Mouse (Mus musculus) ES-CJ7 (cell line): Measurements from ENCODE around the gene Exoc4.
A peak's percentile ranks its signal among the peaks of the same experiment; 100 is the strongest.

Experiments
- DNase-seq: peaks from one replicate; pipeline ENCODE4 v3.0.0; 2011; ENCODE audit warnings: low read depth, low spot score

Exoc4 gene

DNA sequence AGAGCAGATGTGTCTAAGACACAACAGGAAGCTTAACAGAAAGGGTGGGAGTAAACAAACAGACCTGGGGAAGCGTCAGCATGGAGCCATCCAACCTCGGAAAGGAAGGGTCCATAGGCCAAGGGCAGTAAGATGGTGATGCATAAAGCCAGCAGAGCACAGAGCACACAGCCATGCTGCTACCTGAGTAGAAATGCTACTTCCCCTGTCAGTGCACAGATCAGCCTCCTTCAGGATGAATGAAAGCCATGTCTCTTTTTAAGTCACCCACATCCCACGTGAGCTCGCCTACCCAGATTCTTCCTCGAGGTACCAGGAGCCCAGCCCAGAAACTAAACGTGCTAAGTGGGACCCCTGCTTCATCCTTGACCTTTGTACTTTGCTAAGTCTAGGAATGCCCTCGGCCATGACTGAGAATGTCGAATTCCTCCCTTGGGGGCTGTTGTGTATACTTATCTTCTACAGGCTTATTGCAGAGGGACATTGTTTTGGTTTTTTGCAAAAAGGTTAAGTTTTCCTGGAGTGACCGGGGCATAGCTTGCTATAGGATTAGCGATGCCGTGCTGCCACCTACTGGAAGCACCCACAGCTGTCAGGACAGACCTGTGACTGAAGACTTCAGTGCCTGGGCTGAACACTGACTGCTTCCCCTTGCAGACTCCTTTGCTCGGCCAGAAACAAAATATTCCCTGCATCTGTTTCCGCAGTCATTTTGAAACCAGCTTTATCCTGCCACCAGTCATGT lies 680.6 kb downstream of the Exoc4 start:
- peak; percentile 73 for DNase-seq

DNA sequence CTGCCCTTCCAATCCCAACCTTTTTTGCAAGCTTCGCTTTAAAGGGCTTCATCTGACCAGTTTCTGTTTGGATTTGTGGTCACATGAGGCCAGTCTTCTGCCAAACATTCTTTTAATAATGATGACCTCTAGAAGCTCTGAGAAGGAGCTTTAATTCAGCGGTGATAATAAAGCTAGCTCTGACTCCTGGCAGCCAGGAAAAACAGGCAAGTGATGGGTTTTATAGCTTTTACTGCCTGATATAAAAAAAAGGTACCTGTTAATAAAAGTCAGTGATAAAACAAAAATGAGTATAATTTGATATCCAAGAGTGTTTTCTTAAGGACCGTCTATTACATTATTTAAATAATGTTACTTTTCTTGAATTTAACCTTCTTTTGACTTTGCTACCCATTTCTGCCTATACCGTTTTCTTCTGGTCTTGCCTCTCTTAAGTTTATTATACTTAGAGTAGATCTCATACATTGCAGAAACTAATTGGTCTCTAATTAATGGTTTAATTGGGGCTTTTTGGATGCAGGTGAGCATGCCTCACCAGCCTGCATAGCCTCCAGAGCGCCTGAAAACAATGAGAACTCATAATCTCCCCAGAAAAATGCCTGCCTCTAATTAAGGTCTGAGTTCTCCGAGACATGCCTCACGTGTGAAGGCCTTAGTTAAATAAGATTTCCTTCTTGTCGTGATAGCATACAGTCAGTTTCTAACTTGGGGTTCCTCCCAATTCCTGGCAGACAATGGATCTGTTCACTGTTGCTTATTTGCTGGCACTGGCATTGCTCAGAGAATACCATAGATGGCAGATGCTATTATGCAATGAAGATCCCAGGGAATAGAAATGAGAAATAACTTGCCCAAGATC lies 681.4 kb downstream of the Exoc4 start:
- DNase-seq: no peak

DNA sequence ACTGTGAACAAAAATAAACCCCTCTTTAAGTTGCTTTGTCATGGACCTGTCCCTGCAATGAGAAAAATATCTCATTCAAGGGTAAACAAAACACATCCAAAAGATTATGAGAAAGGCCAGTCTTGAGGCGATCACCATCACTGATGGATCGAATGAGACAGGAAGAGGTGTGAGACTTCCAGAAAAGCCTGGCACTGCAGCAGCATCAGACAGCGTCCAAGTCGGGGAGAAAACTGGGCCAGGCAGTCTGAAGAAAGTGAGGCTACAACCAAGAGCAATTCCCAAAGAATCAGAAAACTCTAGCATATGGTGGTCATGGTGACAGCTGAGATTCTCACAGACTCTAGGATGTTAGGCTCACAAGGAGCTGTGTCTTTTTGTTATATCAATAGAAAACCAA lies 689.0 kb downstream of the Exoc4 start:
- no peak for DNase-seq

DNA sequence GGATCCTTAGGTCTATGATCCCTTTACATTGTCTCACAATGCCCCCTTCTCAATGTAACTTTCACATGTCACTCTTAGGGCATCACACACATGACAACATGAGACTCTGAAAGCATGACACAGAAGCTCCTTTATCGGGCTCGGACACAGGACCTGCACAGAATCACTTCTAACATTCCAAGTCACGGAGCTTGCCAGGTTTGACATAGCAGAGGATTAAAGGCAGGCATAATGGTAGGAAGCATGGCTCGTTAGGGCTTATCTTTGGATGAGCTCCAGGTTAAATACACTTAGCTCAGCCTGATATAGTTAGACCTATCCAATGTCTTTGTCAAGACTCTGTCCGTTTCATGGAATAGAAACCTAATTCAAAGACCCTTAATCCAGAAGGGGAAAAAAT lies 690.3 kb downstream of the Exoc4 start:
- no peak for DNase-seq

DNA sequence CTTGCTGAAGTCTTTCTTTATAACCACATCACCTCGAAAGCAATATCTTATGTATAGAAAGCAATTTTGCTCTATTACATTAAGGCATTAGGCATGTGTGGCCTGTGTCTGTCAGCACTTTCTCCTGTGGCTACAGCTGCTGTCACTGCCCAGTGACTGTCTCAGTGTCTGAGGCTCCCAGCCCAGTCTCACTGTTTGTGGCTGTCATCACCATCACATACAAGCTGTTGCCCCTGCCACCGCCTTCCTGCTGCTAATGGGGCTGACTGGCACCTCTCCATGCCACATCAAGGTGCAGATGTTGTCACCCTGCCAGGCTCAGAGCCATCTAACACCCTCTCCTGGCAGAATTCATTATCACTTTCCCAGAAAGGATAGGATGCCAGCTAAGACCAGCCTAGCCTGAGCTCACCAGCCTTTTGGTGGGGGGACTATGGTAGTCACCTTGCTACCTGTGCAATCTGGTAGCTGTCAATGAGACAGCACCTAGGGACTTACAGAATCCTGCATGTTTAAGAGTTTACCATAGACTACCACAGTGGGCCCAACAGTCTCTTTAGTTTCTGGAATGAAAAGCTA lies 698.1 kb downstream of the Exoc4 start:
- no peak for DNase-seq

DNA sequence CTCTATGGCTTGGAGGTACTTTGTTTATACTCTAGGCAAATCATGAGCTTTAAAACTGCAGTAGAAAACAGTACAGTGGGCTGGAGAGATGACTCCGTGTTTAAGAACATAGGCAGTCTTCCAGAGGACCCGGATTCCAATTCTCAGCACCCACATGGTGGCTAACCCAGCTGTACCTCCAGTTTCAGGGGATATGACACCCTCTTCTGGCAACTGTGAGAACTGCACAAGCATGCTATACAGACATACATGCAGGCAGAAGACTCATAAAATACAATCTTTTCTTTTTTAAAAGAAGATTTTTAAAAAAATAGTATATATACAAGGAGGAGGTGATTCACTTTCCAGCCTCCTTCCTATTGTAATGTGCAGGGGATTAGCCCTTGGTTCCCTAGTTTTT lies 701.2 kb downstream of the Exoc4 start:
- DNase-seq: peak; percentile 44

DNA sequence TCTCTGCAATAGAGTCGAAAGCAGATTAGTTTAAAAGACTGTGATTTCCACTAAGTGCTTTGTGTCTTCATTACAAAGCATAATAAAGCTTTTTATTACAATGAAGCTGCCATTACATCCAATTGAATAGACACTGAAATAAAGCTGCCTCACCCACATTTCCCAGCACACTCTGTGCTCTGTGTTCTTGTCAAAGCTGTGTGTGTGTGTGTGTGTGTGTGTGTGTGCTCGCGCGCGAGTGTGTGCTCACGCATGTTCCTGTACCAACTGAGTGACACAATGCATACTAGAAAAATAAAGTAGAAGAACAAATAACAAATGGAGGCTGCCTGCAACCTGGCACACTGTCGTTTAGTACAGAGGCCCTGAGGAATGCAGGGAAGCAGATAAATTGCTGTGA lies 706.6 kb downstream of the Exoc4 start:
- no peak for DNase-seq

DNA sequence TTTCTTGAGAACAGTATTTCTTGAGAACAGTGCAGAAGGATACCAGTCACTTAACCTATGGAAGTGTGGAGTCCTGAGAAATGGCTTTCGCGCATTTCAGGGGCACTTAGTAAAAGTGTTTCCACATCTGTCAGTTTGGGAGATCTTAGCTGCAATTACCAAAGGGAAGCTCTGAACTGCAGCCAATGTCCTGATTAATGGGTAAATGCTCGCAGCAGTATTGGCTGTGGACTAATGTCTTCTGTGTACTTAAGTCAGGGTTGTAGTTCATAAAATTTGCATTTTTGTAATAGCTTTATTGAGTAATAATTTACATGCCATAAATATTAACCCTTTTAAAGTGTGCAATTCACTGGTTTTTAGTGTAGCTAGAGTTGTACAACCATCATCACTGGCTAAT lies 709.4 kb downstream of the Exoc4 start:
- DNase-seq: no peak

DNA sequence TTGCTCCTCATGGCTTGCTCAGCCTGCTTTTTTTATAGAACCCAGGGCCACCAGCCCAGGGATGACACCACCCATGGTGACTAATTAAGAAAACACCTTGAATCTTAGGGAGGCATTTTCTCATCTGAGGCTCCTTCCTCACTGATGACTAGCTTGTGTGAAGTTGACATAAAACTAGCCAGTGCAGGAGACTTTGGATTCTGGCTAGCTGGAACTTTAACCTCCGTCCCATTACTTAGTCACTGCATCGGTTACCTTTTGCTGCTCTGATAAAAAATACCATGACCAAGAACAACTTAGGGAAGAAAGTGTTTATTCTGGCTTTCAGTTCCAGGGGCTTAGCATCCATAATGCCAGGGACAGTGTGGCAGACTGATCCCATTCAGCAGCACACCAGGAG lies 711.9 kb downstream of the Exoc4 start:
- DNase-seq: no peak

DNA sequence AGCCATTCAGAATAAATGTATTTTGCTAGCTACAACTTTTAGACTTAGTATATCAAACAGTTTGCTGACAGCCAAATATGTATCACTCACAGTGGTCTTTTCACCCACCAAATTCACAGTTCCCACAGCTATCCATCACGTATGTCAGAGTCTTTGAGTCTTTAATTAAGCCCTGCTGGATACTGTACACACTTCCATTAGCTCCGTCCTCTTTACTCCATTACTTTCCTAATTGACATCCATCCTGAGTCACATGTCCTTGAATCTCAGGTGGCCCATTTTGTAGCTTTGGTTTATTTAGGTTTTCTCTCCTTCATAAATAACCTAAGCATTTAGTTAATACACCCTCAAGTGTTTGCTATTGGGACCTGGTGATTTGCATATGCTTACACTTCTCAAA lies 714.2 kb downstream of the Exoc4 start:
- DNase-seq: no peak

DNA sequence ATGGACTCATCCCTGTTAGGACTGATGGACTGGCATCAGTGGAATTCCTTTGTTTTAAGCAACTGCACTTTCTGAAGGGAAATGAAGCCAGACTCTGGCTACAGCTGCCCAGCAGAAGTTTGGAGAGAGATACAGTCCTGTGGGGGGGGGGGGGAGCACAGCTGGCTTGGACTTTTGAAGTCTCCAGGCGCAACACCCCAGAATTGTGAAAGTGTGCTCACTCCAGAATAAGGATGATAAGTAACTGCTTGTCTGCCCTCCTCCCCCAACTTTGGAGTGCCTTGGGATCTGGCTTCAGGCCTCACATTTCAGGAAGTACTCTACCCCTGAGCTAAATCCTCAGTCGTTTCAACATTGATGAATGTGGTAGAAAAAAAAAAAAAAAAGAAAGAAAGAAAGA lies 716.7 kb downstream of the Exoc4 start:
- no peak for DNase-seq

DNA sequence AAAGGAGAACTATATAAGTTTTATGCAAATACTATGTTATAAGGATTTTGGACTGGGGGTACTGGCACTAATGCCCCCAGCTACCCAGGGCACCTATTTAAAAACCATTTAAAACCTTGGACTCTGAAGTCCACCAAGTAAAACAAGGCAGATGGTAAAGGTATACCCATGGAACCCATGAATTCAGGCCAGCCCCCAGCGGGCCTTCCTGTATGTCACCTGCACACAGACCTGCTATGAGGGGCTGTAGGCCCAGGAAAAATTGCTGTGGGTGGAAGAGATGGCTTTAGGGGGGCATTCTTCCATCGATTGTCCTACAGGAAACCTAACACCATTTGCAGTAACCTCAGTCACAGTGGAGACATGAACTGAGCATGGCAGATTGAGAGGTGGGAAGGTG lies 719.9 kb downstream of the Exoc4 start:
- DNase-seq: no peak

DNA sequence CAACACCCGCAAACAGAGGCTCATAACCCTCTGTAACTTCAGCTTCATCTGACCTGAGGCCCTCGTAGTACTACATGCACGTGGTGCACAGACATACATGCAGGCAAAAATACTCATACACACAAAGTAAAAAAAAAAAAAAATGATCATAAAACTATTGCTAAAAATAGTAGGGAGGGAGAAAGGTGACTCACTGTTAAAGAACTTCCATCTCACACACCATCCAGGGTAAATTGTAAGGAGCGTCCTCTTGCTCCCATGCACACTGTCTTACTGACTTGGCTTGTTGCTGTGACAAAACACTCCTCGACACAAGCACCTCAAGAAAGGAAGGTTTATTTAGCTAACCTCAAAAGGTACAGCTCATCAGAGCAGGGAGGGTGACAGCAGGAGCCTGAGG lies 723.9 kb downstream of the Exoc4 start:
- no peak for DNase-seq

DNA sequence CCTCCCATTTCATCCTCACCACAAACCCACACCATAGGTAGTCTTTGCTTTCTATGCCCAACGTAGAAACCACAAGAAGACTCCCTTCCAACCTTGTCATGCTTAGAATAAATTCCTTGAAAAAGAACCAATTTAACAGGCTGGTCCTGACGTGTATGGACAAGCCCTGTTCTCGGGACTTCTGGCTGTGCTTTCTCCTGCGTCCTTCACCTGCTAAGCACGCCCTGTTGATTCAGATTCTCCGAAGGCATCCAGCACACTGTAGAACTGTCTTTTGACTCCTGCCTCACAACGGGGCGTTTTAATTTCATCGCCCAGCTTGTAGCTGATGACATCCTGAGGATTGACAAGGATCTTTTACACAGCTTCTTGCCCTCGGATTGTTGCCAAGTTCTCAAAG lies 727.7 kb downstream of the Exoc4 start:
- no peak for DNase-seq

DNA sequence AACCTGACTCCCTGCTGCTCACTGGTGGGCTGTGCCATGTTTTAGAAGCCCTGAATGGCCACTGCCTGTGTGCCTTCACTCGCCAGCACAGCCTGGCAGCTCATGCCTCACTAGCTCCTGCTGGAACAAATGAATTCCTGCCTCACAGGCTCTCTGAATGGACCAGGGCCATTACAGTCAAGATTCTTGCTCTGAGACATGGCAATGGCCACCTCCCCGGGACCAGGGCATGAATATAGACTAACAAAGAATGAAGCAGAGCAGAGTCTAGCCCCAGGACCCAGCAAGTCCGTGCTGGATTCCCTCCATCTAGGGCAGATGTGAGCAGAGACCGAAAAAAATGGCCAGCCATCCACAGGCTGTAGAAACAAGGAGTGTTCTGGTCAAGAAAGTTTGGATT lies 728.6 kb downstream of the Exoc4 start:
- DNase-seq: no peak

DNA sequence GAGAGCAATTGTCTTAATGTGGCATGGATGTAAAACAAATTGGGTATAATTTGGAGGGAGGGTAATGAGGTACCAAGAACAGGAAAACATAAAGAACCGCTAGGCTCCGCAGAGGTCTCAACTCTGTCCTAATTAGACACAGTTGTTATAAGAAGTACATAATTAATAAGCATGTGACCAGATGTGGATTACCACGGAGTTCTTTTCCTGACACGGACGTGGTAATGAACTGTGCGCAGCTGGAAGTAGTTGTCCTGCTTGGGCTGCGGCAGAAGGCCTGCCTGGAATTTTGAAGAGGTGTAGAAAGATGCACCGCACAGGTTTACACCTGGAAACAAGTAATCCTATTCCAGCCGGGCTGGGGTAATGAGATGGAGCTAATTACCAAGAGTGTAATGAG lies 729.0 kb downstream of the Exoc4 start:
- DNase-seq: no peak

DNA sequence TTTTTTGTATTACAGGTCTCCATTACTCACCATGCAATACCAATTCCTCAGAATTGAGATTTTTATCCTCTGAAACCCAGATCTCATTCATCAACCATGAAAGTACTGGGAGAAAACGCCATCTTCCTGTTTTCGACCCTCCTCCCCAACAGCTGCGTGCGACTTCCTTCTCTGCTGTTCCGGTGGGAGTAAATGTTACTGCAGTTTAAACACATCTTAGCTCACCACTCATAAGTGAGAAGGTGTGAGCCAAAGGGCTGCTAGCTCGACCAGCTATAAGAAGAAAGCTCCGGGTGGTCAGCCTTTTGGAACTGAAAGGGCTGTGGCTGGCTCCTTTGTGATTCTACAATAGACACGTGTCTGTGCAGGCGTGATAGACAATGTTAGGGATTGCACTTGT lies 733.8 kb downstream of the Exoc4 start:
- no peak for DNase-seq

DNA sequence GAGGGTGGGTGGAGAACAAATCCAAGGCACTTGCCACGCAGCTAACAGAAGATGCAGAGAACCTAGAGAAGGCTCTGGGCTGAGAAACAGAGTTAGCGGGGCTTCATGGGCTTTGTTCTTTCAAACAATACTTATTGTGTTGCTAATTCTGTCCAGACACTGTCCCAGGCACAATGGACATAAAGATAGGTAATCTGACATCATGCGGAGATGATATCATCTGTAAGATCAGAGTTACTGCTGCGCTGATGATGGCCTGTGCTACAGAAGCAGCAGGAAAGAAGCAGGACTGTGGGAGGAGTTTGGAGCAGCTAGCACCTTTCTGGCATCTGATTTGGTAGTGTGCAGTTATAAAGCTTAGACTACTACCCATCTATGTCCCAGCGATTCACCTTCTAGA lies 738.2 kb downstream of the Exoc4 start:
- DNase-seq: peak; percentile 52

DNA sequence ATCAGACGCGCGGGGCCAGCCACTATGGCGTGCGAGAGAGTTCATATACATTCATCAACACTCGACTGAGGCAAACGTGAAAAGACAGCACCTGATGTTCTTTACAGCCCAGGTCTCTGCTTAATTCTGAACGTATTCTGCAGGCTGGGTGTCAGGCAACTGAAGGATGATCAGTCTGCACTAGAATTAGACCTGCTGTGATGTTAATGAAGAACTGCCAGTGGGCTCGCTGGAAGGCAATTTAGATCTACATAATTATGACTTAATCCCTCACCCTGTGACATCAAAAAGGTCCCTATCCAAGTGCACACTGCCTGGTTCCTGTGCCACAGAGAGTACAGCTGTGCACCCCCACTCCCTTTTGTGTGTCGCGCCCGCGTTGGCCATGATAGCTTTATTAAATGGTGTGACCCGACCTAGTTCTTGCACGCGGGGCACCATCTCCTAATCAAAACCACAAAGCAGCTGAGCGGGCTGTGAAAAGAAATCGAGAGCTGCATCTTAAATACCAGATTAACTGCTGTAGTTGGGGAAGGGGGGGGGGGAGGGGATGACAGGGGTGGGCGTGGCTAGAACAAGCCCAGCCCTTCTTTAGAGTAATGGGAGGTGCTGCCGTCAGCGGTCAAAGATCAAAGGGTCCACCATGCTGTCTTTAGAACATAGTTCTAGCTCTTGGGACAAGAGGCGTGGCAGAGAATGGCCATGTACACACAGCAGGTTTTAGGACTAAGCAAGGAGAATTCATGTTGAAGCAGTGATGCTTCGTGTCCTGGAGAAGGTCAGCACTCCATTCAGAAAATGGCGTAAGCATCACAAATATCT lies 743.5 kb downstream of the Exoc4 start:
- DNase-seq: peak; percentile 49

DNA sequence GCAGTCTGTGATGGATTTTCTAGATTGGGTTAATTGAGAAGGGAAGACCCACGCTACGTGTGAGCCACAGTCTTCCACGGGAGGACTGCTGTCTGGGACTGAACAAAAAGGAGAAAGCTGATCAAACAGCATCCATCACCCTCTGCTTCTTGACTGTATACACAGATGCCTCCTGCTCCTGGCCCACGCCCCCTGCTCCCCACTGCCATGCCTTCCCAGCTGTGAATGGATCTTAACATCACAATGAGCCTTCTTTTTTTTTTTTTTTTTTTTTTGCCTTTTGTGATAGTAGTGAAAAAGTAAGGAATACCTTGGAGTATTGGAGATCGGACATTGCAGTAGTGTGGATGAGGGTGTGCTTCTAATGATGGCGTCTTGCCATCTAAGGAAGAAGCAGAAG lies 745.0 kb downstream of the Exoc4 start:
- DNase-seq: peak; percentile 40

DNA sequence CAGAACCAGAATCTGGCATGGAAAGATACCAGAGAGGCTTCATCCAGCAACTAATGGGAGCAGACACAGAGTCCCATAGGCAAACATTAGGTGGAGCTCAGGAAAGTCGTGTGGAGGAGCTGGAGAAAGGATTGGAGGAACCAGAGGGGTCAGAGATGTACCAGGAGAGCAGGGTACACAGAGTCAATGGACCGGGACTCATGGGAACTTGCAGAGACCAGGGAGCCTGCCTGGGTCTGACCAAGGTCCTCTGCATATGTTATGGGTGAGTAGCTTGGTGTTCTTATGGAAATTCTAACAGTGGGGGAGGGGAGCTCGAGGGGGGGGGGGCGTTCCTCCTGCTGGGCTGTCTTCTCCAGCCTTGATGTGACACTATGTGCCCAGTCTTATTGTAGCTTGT lies 749.7 kb downstream of the Exoc4 start:
- DNase-seq: no peak

DNA sequence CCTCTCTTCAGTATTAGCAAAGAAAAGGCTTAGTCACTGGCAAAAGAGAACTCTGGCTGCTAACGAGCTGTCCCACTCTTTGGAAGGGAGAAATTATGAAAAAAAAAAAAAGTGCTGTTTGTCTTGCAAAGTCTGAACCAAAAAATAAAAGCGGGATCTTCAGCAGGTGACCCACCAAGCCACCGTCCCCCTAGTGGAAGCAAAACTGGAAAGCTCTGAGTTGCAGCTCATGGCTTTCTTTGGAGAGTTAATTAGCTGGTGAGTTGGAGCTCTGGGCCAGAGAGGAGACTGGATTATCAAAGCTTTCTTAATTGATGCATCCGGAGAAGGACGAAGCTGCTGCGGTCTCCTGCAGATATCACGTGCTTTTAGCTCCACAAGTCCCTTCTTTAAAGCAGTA lies 750.6 kb downstream of the Exoc4 start:
- no peak for DNase-seq
